Mouse (Mus musculus) granulocyte monocyte progenitor cell, adult 5-6 weeks (primary cell): ENCODE data around the gene Atxn1. TPM values are rescaled to one million over a fixed set of nuclear protein-coding genes. Genes with fewer than 3 reads are reported as not detected.

Experiments
- ATAC-seq: replicated peaks from 2 replicates; pipeline ENCODE4 v1.8.0; 2016; ENCODE audit warnings: mild to moderate bottlenecking, moderate TSS enrichment, inconsistent platforms; ENCODE audit not compliant: poor library complexity, severe bottlenecking
- total RNA-seq, 2 experiments: library from RNA; stranded (forward) in 1 of 2; stranded (reverse) in 1 of 2; fragments of 200-712, 200-1000 nt in 1 of 2; fragments of >200 nt in 1 of 2; fragmentation: Nextera tagmentation in 1 of 2; gene quantifications; 2 replicates each; pipeline ENCODE4 v1.2.3; 2014 to 2017

The Atxn1 gene
- total RNA-seq, 2 experiments from 2014 or later = 11.9 to 26.9 TPM

- ATAC-seq = no peak
Measured at GRCm38 (mm10) chr13:45934085-45934484, 30.7 kb downstream of the Atxn1 start.

GRCm38 (mm10) chr13:45932491-45932921 is 32.3 kb downstream of the Atxn1 start:
- no peak for ATAC-seq

GRCm38 (mm10) chr13:45931891-45932290 is 32.9 kb downstream of the Atxn1 start:
- no peak for ATAC-seq

- no peak for ATAC-seq
Measured at GRCm38 (mm10) chr13:45931215-45931614, 33.6 kb downstream of the Atxn1 start.

- peak; percentile 63 for ATAC-seq
Measured at GRCm38 (mm10) chr13:45929744-45930143, 35.1 kb downstream of the Atxn1 start.

GRCm38 (mm10) chr13:45925294-45925693 is 39.5 kb downstream of the Atxn1 start:
- peak; percentile 87 for ATAC-seq

- ATAC-seq = peak; percentile 51
Measured at GRCm38 (mm10) chr13:45924555-45924954, 40.3 kb downstream of the Atxn1 start.

- no peak for ATAC-seq
Measured at GRCm38 (mm10) chr13:45923086-45923485, 41.7 kb downstream of the Atxn1 start.

- ATAC-seq = 0 out of 2 replicates have a peak, but pooled peaks have one; percentile 8
Measured at GRCm38 (mm10) chr13:45922467-45922866, 42.3 kb downstream of the Atxn1 start.

GRCm38 (mm10) chr13:45918956-45919711 is 45.7 kb downstream of the Atxn1 start:
- no peak for ATAC-seq

- ATAC-seq = no peak
Measured at GRCm38 (mm10) chr13:45918006-45918380, 46.8 kb downstream of the Atxn1 start.

GRCm38 (mm10) chr13:45917058-45918005 is 47.5 kb downstream of the Atxn1 start:
- ATAC-seq = 0 out of 2 replicates have a peak, but pooled peaks have one; percentile 34

GRCm38 (mm10) chr13:45915921-45916320 is 48.9 kb downstream of the Atxn1 start:
- no peak for ATAC-seq

- 0 out of 2 replicates have a peak, but pooled peaks have one; percentile 15 for ATAC-seq
Measured at GRCm38 (mm10) chr13:45915026-45915425, 49.8 kb downstream of the Atxn1 start.

- no peak for ATAC-seq
Measured at GRCm38 (mm10) chr13:45914117-45914516, 50.7 kb downstream of the Atxn1 start.

- peak; percentile 82 for ATAC-seq
Measured at GRCm38 (mm10) chr13:45911848-45912247, 53.0 kb downstream of the Atxn1 start.

- peak; percentile 48 for ATAC-seq
Measured at GRCm38 (mm10) chr13:45911069-45911468, 53.7 kb downstream of the Atxn1 start.

GRCm38 (mm10) chr13:45910348-45910747 is 54.5 kb downstream of the Atxn1 start:
- no peak for ATAC-seq

GRCm38 (mm10) chr13:45907181-45907691 is 57.6 kb downstream of the Atxn1 start:
- ATAC-seq = no peak

GRCm38 (mm10) chr13:45906438-45907166 is 58.2 kb downstream of the Atxn1 start:
- no peak for ATAC-seq
